ENCODE assay signal across 9 mouse cellular contexts in the genomic region with DNA sequence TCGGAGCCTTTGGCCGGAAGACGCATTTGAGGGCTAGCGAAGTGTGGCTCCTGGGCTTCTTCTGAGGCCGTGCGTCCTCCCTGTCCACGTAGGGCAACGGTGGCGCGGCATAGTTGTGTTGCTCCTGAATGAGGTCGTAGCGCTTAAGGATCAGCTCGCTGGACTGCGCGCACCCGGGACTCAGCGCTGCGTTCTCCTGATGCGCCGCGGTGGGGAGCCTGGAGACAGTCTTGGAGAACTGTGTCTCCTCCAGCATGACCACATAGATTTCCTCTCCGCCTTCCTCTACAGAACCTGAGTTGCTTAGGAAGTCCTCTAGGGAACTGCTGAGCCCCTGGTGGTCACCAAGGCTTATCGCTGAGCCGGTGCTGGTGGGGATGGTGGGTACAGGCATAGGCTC. TPM values are rescaled to one million over a fixed set of nuclear protein-coding genes. Genes with fewer than 3 reads are reported as not detected.
DNase-seq lines count a peak whose midpoint lies in the region; ATAC-seq lines count a peak whose summit lies in the region.
"Had no signal": no experiment of that assay in that cellular context is flagged by ENCODE, and none has a peak within 500 bp of the region (broad histone marks: within the 10 kb centered on the region; RNA-seq: fewer than 3 reads in every experiment).

No protein-coding gene starts in this region.

- no peaks in the 10 kb centered on the region for H3K9me3 ChIP-seq in kidney, embryonic 14.5 days (ENCODE audit: control insufficient read depth, low read length)
- no peaks in the 10 kb centered on the region for H3K9me3 ChIP-seq in neural tube, embryonic 15.5 days (replicated peaks)

- DNase-seq in kidney, adult 8-10 months: no peak
- peak; percentile 20 for DNase-seq in embryo, embryonic 9.5 days (ENCODE audit: extremely low spot score)
- DNase-seq in layer of hippocampus, postnatal 10 days (ENCODE audit: low spot score in 2 of 2): peak; percentile 2 to 18
- no peak for DNase-seq in natural killer cell, adult 2 months (ENCODE audit: low spot score in 2 of 2)
- no peak for DNase-seq in urinary bladder, postnatal 25 days (ENCODE audit: low spot score)

- H3K27me3 ChIP-seq in kidney, embryonic 14.5 days (ENCODE audit: control insufficient read depth, insufficient read depth, low read length): peaks cover 7% of the 10 kb centered on the region
- no peaks in the 10 kb centered on the region for H3K27me3 ChIP-seq in neural tube, embryonic 15.5 days (replicated peaks)

- no peaks in the 10 kb centered on the region for H3K36me3 ChIP-seq in kidney, embryonic 14.5 days (ENCODE audit: control insufficient read depth, insufficient read depth, low read length)
- no peaks in the 10 kb centered on the region for H3K36me3 ChIP-seq in neural tube, embryonic 15.5 days

- peak overlapping the region; percentile 10; the same call in 1 of the 2 replicates for H3K4me2 ChIP-seq in kidney, embryonic 14.5 days (replicated peaks; ENCODE audit: low read depth, low read length)
- H3K4me2 ChIP-seq in neural tube, embryonic 15.5 days: peak overlapping the region; percentile 57

- no peak overlapping the region for H3K27ac ChIP-seq in kidney, embryonic 14.5 days (ENCODE audit: low read depth, low read length)
- H3K27ac ChIP-seq in neural tube, embryonic 15.5 days (replicated peaks): no peak overlapping the region
- H3K27ac ChIP-seq: kidney, postnatal 0 days had no signal

- no peak for ATAC-seq in kidney, embryonic 14.5 days (ENCODE audit: low FRiP score, low TSS enrichment)
- ATAC-seq in neural tube, embryonic 15.5 days (ENCODE audit: low FRiP score): peak; percentile 87
- no peak for ATAC-seq in monocyte, adult 5-6 weeks (replicated peaks; ENCODE audit: insufficient number of reproducible peaks, low FRiP score, low TSS enrichment, poor library complexity, severe bottlenecking)

- H3K9ac ChIP-seq in kidney, embryonic 14.5 days (ENCODE audit: low read depth, low read length): no peak overlapping the region
- H3K9ac ChIP-seq in neural tube, embryonic 15.5 days (replicated peaks): no peak overlapping the region

- H3K4me1 ChIP-seq in kidney, embryonic 14.5 days (ENCODE audit: control insufficient read depth, insufficient read depth, low read length): no peaks in the 10 kb centered on the region
- no peaks in the 10 kb centered on the region for H3K4me1 ChIP-seq in neural tube, embryonic 15.5 days

- WGBS in kidney, embryonic 14.5 days: 30% methylated on average over 24 of the region's 24 CpGs
- 23% methylated on average over 24 of the region's 24 CpGs for WGBS in neural tube, embryonic 15.5 days

- H3K4me3 ChIP-seq in kidney, embryonic 14.5 days (ENCODE audit: low read length): no peak overlapping the region; the same call in 1 of the 2 replicates
- H3K4me3 ChIP-seq in neural tube, embryonic 15.5 days (replicated peaks): peak overlapping the region; percentile 33

RNA-seq across cellular contexts. Expression of a gene that starts 1.0 kb away (rescaled TPM):
- polyA plus RNA-seq in kidney, embryonic 14.5 days (2014; fragmentation: Nextera tagmentation; extraction: Ambion mirVana): not detected in 2 replicates
- total RNA-seq in layer of hippocampus, postnatal 10 days (2021): not detected
- polyA plus RNA-seq in neural tube, embryonic 15.5 days (2015; fragmentation: Nextera tagmentation; extraction: Ambion mirVana): 0.18 TPM in 1 of 2 replicates, not detected in the other
- total RNA-seq in monocyte, adult 5-6 weeks (2017): not detected in 3 replicates
- polyA plus RNA-seq: kidney, postnatal 0 days had no signal

Comparison
In these comparisons a context has a peak if more than half of its experiments do, and no peak if none do; other contexts are left out.
1. DNase-seq: peak in embryo, embryonic 9.5 days (single experiment) and layer of hippocampus, postnatal 10 days (2 of 2); none in kidney, adult 8-10 months (0 of 2), natural killer cell, adult 2 months (0 of 2) and urinary bladder, postnatal 25 days (single experiment).